Mouse (Mus musculus) bone marrow macrophage, adult 2 months (primary cell): ENCODE data around the gene Mertk.

Source experiments
- CTCF ChIP-seq: IDR thresholded peaks from 2 replicates; pipeline ENCODE4 v1.5.1; 2012; ENCODE audit warnings: low read depth, mild to moderate bottlenecking, low read length, moderate library complexity
- POLR2A ChIP-seq: IDR thresholded peaks from 2 replicates; pipeline ENCODE4 v1.6.1; 2012; ENCODE audit warnings: mild to moderate bottlenecking, low read depth, low read length, borderline replicate concordance

- no peak for TF ChIP-seq CTCF
- no peak for TF ChIP-seq POLR2A
Measured at GRCm38 (mm10) chr2:128771750-128772338, 73.1 kb downstream of the Mertk start.
